Mouse (Mus musculus) mesoderm, embryonic 11.5 days (tissue): ENCODE measurements around the gene Chadl.
A peak's percentile ranks its signal among the peaks of the same experiment; 100 is the strongest.

Experiments
- DNase-seq: peaks from one replicate; pipeline ENCODE4 v3.0.0-alpha.2; 2012; ENCODE audit warnings: low read depth, low spot score

Gene Chadl

GRCm38 (mm10) chr15:81700601-81701000 lies 3.5 kb upstream of the Chadl start:
- DNase-seq = no peak

- no peak for DNase-seq
These were observed 3.1 kb upstream of the Chadl start for GRCm38 (mm10) chr15:81700161-81700560.

- DNase-seq = no peak
These were observed 1.4 kb upstream of the Chadl start for GRCm38 (mm10) chr15:81698532-81698931.

- peak; percentile 51 for DNase-seq
These were observed 760 bp upstream of the Chadl start for GRCm38 (mm10) chr15:81697847-81698246.

GRCm38 (mm10) chr15:81694891-81695290 lies 2.2 kb downstream of the Chadl start:
- DNase-seq = no peak

GRCm38 (mm10) chr15:81693967-81694881 lies 2.9 kb downstream of the Chadl start:
- peak; percentile 85 for DNase-seq

GRCm38 (mm10) chr15:81693366-81693966 lies 3.6 kb downstream of the Chadl start:
- DNase-seq = no peak

- DNase-seq = no peak
These were observed 16.7 kb downstream of the Chadl start for GRCm38 (mm10) chr15:81680301-81680805.

- no peak for DNase-seq
These were observed 20.4 kb downstream of the Chadl start for GRCm38 (mm10) chr15:81676637-81677036.

GRCm38 (mm10) chr15:81670231-81670640 lies 26.9 kb downstream of the Chadl start:
- DNase-seq = peak; percentile 53

- DNase-seq = no peak
These were observed 30.1 kb downstream of the Chadl start for GRCm38 (mm10) chr15:81666957-81667356.

- peak; percentile 92 for DNase-seq
These were observed 33.2 kb downstream of the Chadl start, which contains the start of gene L3mbtl2 for GRCm38 (mm10) chr15:81663697-81664561. Gene L3mbtl2 (plus strand): TSS chr15:81663889.

GRCm38 (mm10) chr15:81663281-81663680 lies 33.8 kb downstream of the Chadl start:
- no peak for DNase-seq

- no peak for DNase-seq
These were observed 35.4 kb downstream of the Chadl start for GRCm38 (mm10) chr15:81661701-81662100.

- DNase-seq = no peak
These were observed 46.5 kb downstream of the Chadl start for GRCm38 (mm10) chr15:81650636-81651035.

- no peak for DNase-seq
These were observed 47.3 kb downstream of the Chadl start for GRCm38 (mm10) chr15:81649516-81650455.
